Mouse (Mus musculus) limb, embryonic 14.5 days (tissue): ENCODE measurements at regions not wholly inside any gene's neighbourhood (a gene's known extent, or its start where the extent isn't known, plus 50 kb on each side); places are given as distances from the start of the nearest gene placed in this dataset.
A peak's percentile ranks its signal among the peaks of the same experiment; 100 is the strongest.

Experiments
- ATAC-seq: fragments of 200-750 bp; cut with Nextera tagmentation; 2 replicates; pipeline ENCODE4 v1.8.0; 2017; ENCODE audit warnings: low read depth, moderate number of reproducible peaks, moderate TSS enrichment; ENCODE audit not compliant: low FRiP score
- DNase-seq: peaks from one replicate; pipeline ENCODE4 v3.0.0-alpha.2; 2015; ENCODE audit warnings: low spot score
- H3K27ac ChIP-seq: fragments of 300-500 bp; sonication (generic); replicated peaks from 2 replicates; pipeline ENCODE4 v1.5.1; 2014; ENCODE audit warnings: low read depth, mild to moderate bottlenecking, low read length, moderate library complexity, mixed read lengths
- H3K27me3 ChIP-seq: fragments of 300-500 bp; sonication (generic); 2 replicates; pipeline ENCODE4 v1.6.1; 2014; ENCODE audit warnings: low read length, mixed read lengths; ENCODE audit not compliant: control insufficient read depth, insufficient read depth
- H3K36me3 ChIP-seq: fragments of 300-500 bp; sonication (generic); 2 replicates; pipeline ENCODE4 v1.6.1; 2014; ENCODE audit warnings: mild to moderate bottlenecking, low read length, moderate library complexity, mixed read lengths; ENCODE audit not compliant: control insufficient read depth, insufficient read depth
- H3K4me1 ChIP-seq: fragments of 300-500 bp; sonication (generic); 2 replicates; pipeline ENCODE4 v1.6.1; 2014; ENCODE audit warnings: antibody characterized with exemption, low read length, mixed read lengths; ENCODE audit not compliant: control insufficient read depth, insufficient read depth
- H3K4me2 ChIP-seq: fragments of 300-500 bp; sonication (generic); replicated peaks from 2 replicates; pipeline ENCODE4 v1.6.1; 2014; ENCODE audit warnings: low read depth, mild to moderate bottlenecking, low read length, moderate library complexity; ENCODE audit not compliant: severe bottlenecking
- H3K4me3 ChIP-seq: fragments of 300-500 bp; sonication (generic); replicated peaks from 2 replicates; pipeline ENCODE4 v1.5.1; 2014; ENCODE audit warnings: low read length
- H3K9ac ChIP-seq: fragments of 300-500 bp; sonication (generic); 2 replicates; pipeline ENCODE4 v1.6.1; 2014; ENCODE audit warnings: mild to moderate bottlenecking, low read depth, low read length, moderate library complexity; ENCODE audit not compliant: severe bottlenecking
- H3K9me3 ChIP-seq: fragments of 300-500 bp; sonication (generic); 2 replicates; pipeline ENCODE4 v1.6.1; 2016; ENCODE audit warnings: low read length; ENCODE audit not compliant: control insufficient read depth
- POLR2A ChIP-seq: fragments of 200-500 bp; IDR thresholded peaks from 2 replicates; pipeline ENCODE4 v1.8.0; 2012; ENCODE audit warnings: inconsistent platforms, mild to moderate bottlenecking, moderate library complexity, borderline replicate concordance; ENCODE audit not compliant: insufficient read depth, insufficient read length; ENCODE audit errors: extremely low read depth
- WGBS: fragments of 180-500 bp; shearing (Covaris S2); extraction: QIAGEN DNeasy Blood & Tissue Kit; methylation state at CpG from one replicate; pipeline ENCODE4 v1.1.7; 2014; 5-methylcytosine and 5-hydroxymethylcytosine counted together

DNA sequence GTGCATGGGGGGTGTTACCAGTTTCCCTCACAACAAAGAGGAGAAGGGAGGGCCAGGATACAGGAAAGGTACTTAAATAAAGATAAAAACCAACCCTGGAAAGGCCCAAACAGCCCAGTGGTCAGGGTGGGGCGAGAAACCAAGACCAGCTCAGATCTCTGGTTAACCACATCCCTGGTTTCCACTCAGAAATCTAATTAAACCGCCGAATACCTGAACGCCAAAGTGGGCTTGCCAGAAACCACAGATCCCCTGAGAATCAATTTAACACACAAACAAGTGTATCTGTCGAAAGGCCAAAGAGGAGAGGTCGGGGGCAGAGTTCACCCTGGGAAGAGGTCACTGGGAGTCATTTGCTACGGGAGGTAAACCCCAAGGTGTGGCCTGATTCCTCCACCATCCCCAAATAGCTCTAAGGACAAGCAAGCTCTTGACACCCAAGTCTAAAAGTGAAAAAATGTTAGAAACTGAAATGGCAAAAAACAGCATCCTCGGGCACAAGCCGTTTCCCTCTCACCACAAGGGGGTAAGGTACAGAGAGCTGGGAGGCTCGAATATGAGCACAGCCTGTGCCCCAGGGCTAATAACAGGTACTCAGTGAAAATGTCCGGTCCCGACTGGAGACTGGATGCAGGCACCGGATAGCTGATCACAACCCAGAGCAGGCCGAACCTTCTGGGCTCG lies 412.3 kb downstream of the Sox9 start:
- ATAC-seq, result no peak
- no peak overlapping the region for H3K4me3 ChIP-seq
- peaks cover 29% of the 10 kb centered on the region for H3K4me1 ChIP-seq
- no peaks in the 10 kb centered on the region for H3K9me3 ChIP-seq
- H3K4me2 ChIP-seq, result 0 out of 2 replicates have a peak overlapping the region, but pooled peaks have one; percentile 4
- H3K36me3 ChIP-seq, result no peaks in the 10 kb centered on the region
- WGBS, result 52% methylated on average over 15 of the region's 15 CpGs
- no peak for TF ChIP-seq POLR2A
- no peak overlapping the region for H3K9ac ChIP-seq
- no peak overlapping the region for H3K27ac ChIP-seq
- no peak for DNase-seq
- H3K27me3 ChIP-seq, result no peaks in the 10 kb centered on the region
